Mouse (Mus musculus) cerebellum, adult 18-20 months (tissue): ENCODE results near the gene Itpr1.

Source experiments
- DNase-seq, 2 experiments: peaks; one replicate each; pipeline ENCODE4 v3.0.0; 2021

Gene Itpr1

GRCm38 (mm10) chr6:108477602-108478001, 264.7 kb downstream of the Itpr1 start:
- DNase-seq: no peak

- no peak for DNase-seq
These were observed 268.3 kb downstream of the Itpr1 start for GRCm38 (mm10) chr6:108481190-108481589.

- DNase-seq: no peak
These were observed 269.6 kb downstream of the Itpr1 start for GRCm38 (mm10) chr6:108482464-108482863.

GRCm38 (mm10) chr6:108486212-108486992, 273.5 kb downstream of the Itpr1 start:
- DNase-seq: no peak

- DNase-seq: no peak
These were observed 274.5 kb downstream of the Itpr1 start for GRCm38 (mm10) chr6:108487300-108487835.

GRCm38 (mm10) chr6:108488250-108488649, 275.4 kb downstream of the Itpr1 start:
- DNase-seq: no peak

GRCm38 (mm10) chr6:108491969-108492368, 279.1 kb downstream of the Itpr1 start:
- no peak for DNase-seq

GRCm38 (mm10) chr6:108493753-108494152, 280.9 kb downstream of the Itpr1 start:
- no peak for DNase-seq

- no peak for DNase-seq
These were observed 281.4 kb downstream of the Itpr1 start for GRCm38 (mm10) chr6:108494185-108494804.

GRCm38 (mm10) chr6:108494994-108495393, 282.1 kb downstream of the Itpr1 start:
- no peak for DNase-seq

GRCm38 (mm10) chr6:108498070-108498469, 285.2 kb downstream of the Itpr1 start:
- DNase-seq: no peak

- no peak for DNase-seq
These were observed 290.8 kb downstream of the Itpr1 start for GRCm38 (mm10) chr6:108503651-108504050.

GRCm38 (mm10) chr6:108504717-108505116, 291.8 kb downstream of the Itpr1 start:
- no peak for DNase-seq

- no peak for DNase-seq
These were observed 293.3 kb downstream of the Itpr1 start for GRCm38 (mm10) chr6:108506161-108506560.

- no peak for DNase-seq
These were observed 294.4 kb downstream of the Itpr1 start for GRCm38 (mm10) chr6:108507337-108507736.

- DNase-seq: no peak
These were observed 296.4 kb downstream of the Itpr1 start for GRCm38 (mm10) chr6:108509320-108509719.

- no peak for DNase-seq
These were observed 297.2 kb downstream of the Itpr1 start for GRCm38 (mm10) chr6:108510101-108510500.

GRCm38 (mm10) chr6:108512097-108512496, 299.2 kb downstream of the Itpr1 start:
- DNase-seq: no peak

GRCm38 (mm10) chr6:108512994-108513393, 300.1 kb downstream of the Itpr1 start:
- DNase-seq: no peak

GRCm38 (mm10) chr6:108516248-108516647, 303.4 kb downstream of the Itpr1 start:
- DNase-seq: no peak

GRCm38 (mm10) chr6:108517241-108517981, 304.5 kb downstream of the Itpr1 start:
- no peak for DNase-seq

- DNase-seq: no peak
These were observed 305.1 kb downstream of the Itpr1 start for GRCm38 (mm10) chr6:108517986-108518385.

GRCm38 (mm10) chr6:108518552-108518951, 305.7 kb downstream of the Itpr1 start:
- no peak for DNase-seq
